Comparison of ENCODE assay signal across 9 mouse cellular contexts in the genomic region with DNA sequence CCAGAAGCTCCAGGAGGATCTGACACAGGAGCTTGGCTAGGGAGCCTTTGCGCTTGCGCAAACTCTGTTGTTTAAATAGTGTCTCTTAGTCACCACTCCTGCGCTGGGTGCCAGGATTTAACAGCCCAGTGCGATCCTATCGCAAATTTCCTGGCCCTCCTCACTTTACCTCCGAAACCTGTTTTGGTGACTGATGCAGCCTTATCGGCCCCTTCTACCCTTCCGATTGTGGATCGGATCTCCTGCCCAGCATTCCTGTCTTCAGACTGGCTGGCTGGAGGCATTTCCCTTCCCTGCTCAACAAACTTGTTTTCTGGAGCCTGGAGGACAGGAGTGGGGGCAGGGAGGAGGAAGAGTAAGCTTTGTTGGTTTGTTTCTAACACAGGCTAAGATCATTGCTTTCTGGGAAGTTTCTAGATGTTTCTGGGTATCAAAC. TPM values are rescaled to one million over a fixed set of nuclear protein-coding genes. Genes with fewer than 3 reads are reported as not detected.
DNase-seq lines count a peak whose midpoint lies in the region; ATAC-seq lines count a peak whose summit lies in the region.
"Had no signal": no experiment of that assay in that cellular context is flagged by ENCODE, and none has a peak within 500 bp of the region (broad histone marks: within the 10 kb centered on the region; RNA-seq: fewer than 3 reads in every experiment).

No protein-coding gene starts in this region.

- peak; percentile 59 for DNase-seq in adrenal gland, postnatal 14 days
- peak; percentile 80 to 82 for DNase-seq in heart, adult 18-20 months
- peak; percentile 90 for DNase-seq in lung, postnatal 36 days
- no peak for DNase-seq in hindbrain, embryonic 14.5 days (ENCODE audit: low spot score)
- no peak for DNase-seq in c-Kit-positive CD71-positive TER-119-positive erythroid progenitor cells, embryonic 14.5 days (ENCODE audit: low spot score)
- no peak for DNase-seq in cerebellum, adult 18-20 months

- ATAC-seq in kidney, embryonic 16.5 days (ENCODE audit: low FRiP score, low TSS enrichment): no peak
- no peak for ATAC-seq in hindbrain, embryonic 14.5 days (ENCODE audit: low FRiP score)
- ATAC-seq in forebrain, embryonic 13.5 days: no peak

- WGBS in kidney, embryonic 16.5 days: 54% methylated on average over 9 of the region's 9 CpGs
- 84% methylated on average over 9 of the region's 9 CpGs for WGBS in hindbrain, embryonic 14.5 days
- 86% methylated on average over 9 of the region's 9 CpGs for WGBS in forebrain, embryonic 13.5 days

- 0 out of 2 replicates have a peak overlapping the region, but pooled peaks have one; percentile 28 for H3K4me2 ChIP-seq in kidney, embryonic 16.5 days (replicated peaks; ENCODE audit: low read depth, low read length)
- H3K4me2 ChIP-seq in hindbrain, embryonic 14.5 days (replicated peaks): no peak overlapping the region
- H3K4me2 ChIP-seq in forebrain, embryonic 13.5 days: no peak overlapping the region
- H3K4me2 ChIP-seq: hindbrain, embryonic 15.5 days had no signal

- no peak overlapping the region for H3K27ac ChIP-seq in kidney, embryonic 16.5 days (ENCODE audit: low read length)
- H3K27ac ChIP-seq in hindbrain, embryonic 14.5 days: no peak overlapping the region
- H3K27ac ChIP-seq in forebrain, embryonic 13.5 days: no peak overlapping the region
- H3K27ac ChIP-seq: hindbrain, embryonic 15.5 days had no signal

- H3K27me3 ChIP-seq in kidney, embryonic 16.5 days (ENCODE audit: insufficient read depth, low read length): no peaks in the 10 kb centered on the region
- H3K27me3 ChIP-seq in hindbrain, embryonic 14.5 days (ENCODE audit: control insufficient read depth, insufficient read depth, low read length): no peaks in the 10 kb centered on the region
- no peaks in the 10 kb centered on the region for H3K27me3 ChIP-seq in forebrain, embryonic 13.5 days
- H3K27me3 ChIP-seq: hindbrain, embryonic 15.5 days had no signal

- H3K4me3 ChIP-seq in kidney, embryonic 16.5 days (ENCODE audit: low read length): no peak overlapping the region
- H3K4me3 ChIP-seq in hindbrain, embryonic 14.5 days (replicated peaks; ENCODE audit: low read length): no peak overlapping the region
- no peak overlapping the region for H3K4me3 ChIP-seq in forebrain, embryonic 13.5 days
- H3K4me3 ChIP-seq: hindbrain, embryonic 15.5 days had no signal

- H3K9me3 ChIP-seq in kidney, embryonic 16.5 days (ENCODE audit: low read length): no peaks in the 10 kb centered on the region
- H3K9me3 ChIP-seq in hindbrain, embryonic 14.5 days (ENCODE audit: control insufficient read depth, low read length): no peaks in the 10 kb centered on the region
- no peaks in the 10 kb centered on the region for H3K9me3 ChIP-seq in forebrain, embryonic 13.5 days (replicated peaks)
- H3K9me3 ChIP-seq: hindbrain, embryonic 15.5 days had no signal

- no peak overlapping the region for H3K9ac ChIP-seq in kidney, embryonic 16.5 days (replicated peaks; ENCODE audit: low read length)
- H3K9ac ChIP-seq in hindbrain, embryonic 14.5 days: no peak overlapping the region
- no peak overlapping the region for H3K9ac ChIP-seq in forebrain, embryonic 13.5 days
- H3K9ac ChIP-seq: hindbrain, embryonic 15.5 days had no signal

- H3K4me1 ChIP-seq in kidney, embryonic 16.5 days (ENCODE audit: insufficient read depth, low read length): 0 out of 2 replicates have a peak, but pooled peaks cover 4% of the 10 kb centered on the region
- H3K4me1 ChIP-seq in hindbrain, embryonic 14.5 days (replicated peaks; ENCODE audit: control insufficient read depth, insufficient read depth, low read length): no peaks in the 10 kb centered on the region
- no peaks in the 10 kb centered on the region for H3K4me1 ChIP-seq in forebrain, embryonic 13.5 days
- H3K4me1 ChIP-seq: hindbrain, embryonic 15.5 days had no signal

- H3K36me3 ChIP-seq in kidney, embryonic 16.5 days (ENCODE audit: insufficient read depth, low read length): no peaks in the 10 kb centered on the region
- no peaks in the 10 kb centered on the region for H3K36me3 ChIP-seq in hindbrain, embryonic 14.5 days (replicated peaks; ENCODE audit: control insufficient read depth, insufficient read depth)
- no peaks in the 10 kb centered on the region for H3K36me3 ChIP-seq in forebrain, embryonic 13.5 days (ENCODE audit: poor library complexity, severe bottlenecking)
- H3K36me3 ChIP-seq: hindbrain, embryonic 15.5 days had no signal

RNA-seq across cellular contexts. Expression of a gene that starts 56.0 kb away (rescaled TPM):
- 7.6 and 8.2 TPM in 2 replicates for total RNA-seq in adrenal gland, postnatal 14 days (2021)
- total RNA-seq in heart, adult 18-20 months (2021): under 1 TPM; 0.74 to 0.82 TPM
- 42.0 and 43.2 TPM in 2 replicates for polyA plus RNA-seq in kidney, embryonic 16.5 days (2015; fragmentation: Nextera tagmentation; extraction: Ambion mirVana)
- polyA plus RNA-seq in hindbrain, embryonic 14.5 days (2014; fragmentation: Nextera tagmentation; extraction: Ambion mirVana): 10.9 and 12.9 TPM in 2 replicates
- polyA plus RNA-seq in forebrain, embryonic 13.5 days (2015; fragmentation: Nextera tagmentation; extraction: Ambion mirVana): 38.5 and 41.8 TPM in 2 replicates

Comparison
In these comparisons a context has a peak if more than half of its experiments do, and no peak if none do; other contexts are left out.
1. DNase-seq: peak in adrenal gland, postnatal 14 days (single experiment), heart, adult 18-20 months (2 of 2) and lung, postnatal 36 days (single experiment); none in hindbrain, embryonic 14.5 days (single experiment), c-Kit-positive CD71-positive TER-119-positive erythroid progenitor cells, embryonic 14.5 days (single experiment) and cerebellum, adult 18-20 months (0 of 2).